Mouse (Mus musculus) intestine, postnatal 0 days (tissue): Measurements from ENCODE around the gene Nudt21. TPM values are rescaled to one million over a fixed set of nuclear protein-coding genes. Genes with fewer than 3 reads are reported as not detected.

Experiments used
- ATAC-seq: fragments of 200-750 bp; cut with Nextera tagmentation; 2 replicates; pipeline ENCODE4 v1.8.0; 2017; ENCODE audit warnings: mild to moderate bottlenecking, moderate TSS enrichment, moderate library complexity
- H3K27ac ChIP-seq: fragments of 300-500 bp; sonication (generic); 2 replicates; pipeline ENCODE4 v1.5.1; 2014; ENCODE audit warnings: mild to moderate bottlenecking, low read depth, low read length, moderate library complexity
- H3K27me3 ChIP-seq: fragments of 300-500 bp; sonication (generic); replicated peaks from 2 replicates; pipeline ENCODE4 v1.6.1; 2014; ENCODE audit warnings: low read length, mixed read lengths; ENCODE audit not compliant: control insufficient read depth, insufficient read depth
- H3K36me3 ChIP-seq: fragments of 300-500 bp; sonication (generic); 2 replicates; pipeline ENCODE4 v1.6.1; 2014; ENCODE audit warnings: mild to moderate bottlenecking, moderate library complexity; ENCODE audit not compliant: control insufficient read depth, insufficient read depth
- H3K4me1 ChIP-seq: fragments of 300-500 bp; sonication (generic); replicated peaks from 2 replicates; pipeline ENCODE4 v1.6.1; 2014; ENCODE audit warnings: antibody characterized with exemption, low read length, mixed read lengths; ENCODE audit not compliant: control insufficient read depth, insufficient read depth
- H3K4me2 ChIP-seq: fragments of 300-500 bp; sonication (generic); replicated peaks from 2 replicates; pipeline ENCODE4 v1.6.1; 2014; ENCODE audit warnings: low read depth, mild to moderate bottlenecking, moderate library complexity
- H3K4me3 ChIP-seq: fragments of 300-500 bp; sonication (generic); 2 replicates; pipeline ENCODE4 v1.5.1; 2014; ENCODE audit warnings: low read depth, low read length
- H3K9ac ChIP-seq: fragments of 300-500 bp; sonication (generic); 2 replicates; pipeline ENCODE4 v1.6.1; 2014; ENCODE audit warnings: mild to moderate bottlenecking, low read depth, low read length
- H3K9me3 ChIP-seq: fragments of 300-500 bp; sonication (generic); 2 replicates; pipeline ENCODE4 v1.6.1; 2016; ENCODE audit warnings: mixed run types; ENCODE audit not compliant: control insufficient read depth
- CTCF ChIP-seq: sonication (generic); IDR thresholded peaks from 2 replicates; pipeline ENCODE4 v1.5.1; 2016; ENCODE audit warnings: low read depth, mild to moderate bottlenecking, control low read depth, antibody characterized with exemption, moderate library complexity
- WGBS: fragments of 180-500 bp; shearing (Covaris S2); extraction: QIAGEN DNeasy Blood & Tissue Kit; methylation state at CpG from one replicate; pipeline ENCODE4 v1.1.7; 2014; 5-methylcytosine and 5-hydroxymethylcytosine counted together
- polyA plus RNA-seq: library from polyadenylated mRNA; unstranded; fragments of >200 nt; fragmentation: Nextera tagmentation; extraction: Ambion mirVana; gene quantifications from 2 replicates; pipeline ENCODE4 v1.2.1, GENCODE M21; 2015

Gene Nudt21
- polyA plus RNA-seq, 1 experiment from 2014 or later: 60.3 TPM

DNA sequence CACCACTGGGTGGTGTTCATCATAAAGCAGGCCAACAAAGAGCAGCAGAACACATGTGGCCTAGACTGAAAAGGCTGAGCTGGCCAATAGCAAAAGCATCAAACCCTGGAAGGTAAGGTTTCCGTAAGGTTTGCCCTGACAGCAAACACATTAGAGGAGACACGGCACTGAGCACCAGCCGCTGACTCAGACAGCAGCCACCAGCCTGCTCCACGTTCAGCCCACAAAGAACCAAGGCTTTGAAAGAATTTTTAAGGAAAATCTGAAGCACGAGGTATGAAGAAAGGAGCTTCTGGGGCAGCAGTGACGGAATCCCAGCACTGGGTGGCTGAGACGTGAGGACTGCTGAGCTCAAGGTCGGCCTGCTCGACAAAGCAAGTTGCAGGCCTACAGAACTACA is 32.7 kb downstream of the Nudt21 start:
- no peak for ATAC-seq
- H3K4me1 ChIP-seq: 0 out of 2 replicates have a peak, but pooled peaks cover 2% of the 10 kb centered on the region
- H3K27ac ChIP-seq: no peak overlapping the region
- no peaks in the 10 kb centered on the region for H3K9me3 ChIP-seq
- H3K36me3 ChIP-seq: peaks cover 34% of the 10 kb centered on the region
- no peak overlapping the region for H3K9ac ChIP-seq
- WGBS: 89% methylated on average over 9 of the region's 9 CpGs
- no peak for TF ChIP-seq CTCF
- H3K4me2 ChIP-seq: no peak overlapping the region
- no peak overlapping the region for H3K4me3 ChIP-seq
- no peaks in the 10 kb centered on the region for H3K27me3 ChIP-seq

DNA sequence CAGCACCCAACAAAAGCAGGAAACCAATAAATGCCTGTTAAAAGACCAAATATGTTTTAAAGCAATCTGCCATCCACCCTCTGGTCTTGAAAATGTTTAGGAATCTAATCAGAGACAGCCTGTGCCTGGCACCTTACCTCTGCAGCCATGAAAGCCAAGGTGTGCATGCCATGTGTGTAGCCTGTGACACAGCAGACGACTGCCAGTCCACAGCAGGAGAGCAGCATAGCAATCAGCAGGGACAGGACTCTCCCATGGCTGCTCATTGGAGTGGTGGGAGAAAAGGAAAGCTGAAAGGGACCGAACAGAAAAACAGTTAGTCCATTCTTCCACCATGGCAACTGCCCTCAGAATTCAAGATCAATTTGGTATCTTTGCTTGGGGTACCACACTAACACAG is 37.9 kb downstream of the Nudt21 start:
- no peak overlapping the region for H3K9ac ChIP-seq
- TF ChIP-seq CTCF: no peak
- WGBS: 89% methylated on average over 2 of the region's 2 CpGs
- no peaks in the 10 kb centered on the region for H3K4me1 ChIP-seq
- no peaks in the 10 kb centered on the region for H3K9me3 ChIP-seq
- H3K27ac ChIP-seq: no peak overlapping the region
- no peak for ATAC-seq
- no peak overlapping the region for H3K4me2 ChIP-seq
- H3K36me3 ChIP-seq: peaks cover 54% of the 10 kb centered on the region
- no peak overlapping the region for H3K4me3 ChIP-seq
- H3K27me3 ChIP-seq: no peaks in the 10 kb centered on the region

DNA sequence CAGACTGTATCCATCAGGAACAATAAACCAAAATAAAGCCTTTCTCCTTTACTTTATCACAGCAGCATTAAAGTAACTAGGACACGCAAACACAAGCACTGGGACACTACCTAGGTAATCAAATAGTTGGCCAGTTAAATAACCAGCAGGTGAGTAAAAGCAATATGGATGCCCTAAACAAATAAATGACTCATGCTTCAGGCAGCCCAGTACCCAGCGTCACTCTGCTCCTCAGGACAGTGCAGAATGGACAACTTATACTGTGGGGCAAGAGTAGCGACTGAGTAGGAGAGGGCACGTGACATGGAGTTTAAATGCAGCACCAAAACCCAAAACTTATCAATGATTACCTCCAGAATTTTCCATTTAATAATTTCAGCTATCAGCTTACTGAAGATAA is 47.1 kb downstream of the Nudt21 start:
- Histone ChIP-seq H3K27ac (no peak overlapping the region), H3K4me1 (no peaks in the 10 kb centered on the region), H3K9me3 (no peaks in the 10 kb centered on the region), H3K27me3 (no peaks in the 10 kb centered on the region), H3K4me3 (no peak overlapping the region), H3K4me2 (no peak overlapping the region), H3K36me3 (peaks cover 50% of the 10 kb centered on the region), H3K9ac (no peak overlapping the region)
- TF ChIP-seq CTCF: no peak
- 61% methylated on average over 4 of the region's 4 CpGs for WGBS
- peak; percentile 65; the same call in 1 of the 2 replicates for ATAC-seq

DNA sequence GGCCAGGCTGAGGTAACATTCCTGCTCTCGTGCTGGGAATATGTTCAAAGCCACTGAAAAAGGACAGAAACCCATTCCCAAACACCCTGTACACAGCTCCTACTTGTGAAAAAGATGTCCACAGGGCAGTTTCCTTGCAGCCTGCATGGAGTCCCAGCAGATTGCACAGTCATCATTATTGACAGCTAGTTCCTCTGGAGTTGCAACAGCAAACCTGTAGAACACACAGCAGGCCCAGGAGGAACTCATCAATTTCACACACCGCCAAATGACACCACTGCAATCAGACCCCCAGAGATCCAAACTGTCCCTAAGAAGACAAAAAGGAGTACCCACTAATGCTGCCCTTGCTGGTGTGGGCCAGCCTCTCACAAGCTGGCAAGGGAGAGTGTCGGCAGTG is 52.1 kb downstream of the Nudt21 start:
- no peak overlapping the region for H3K27ac ChIP-seq
- H3K4me1 ChIP-seq: no peaks in the 10 kb centered on the region
- no peak for TF ChIP-seq CTCF
- no peak overlapping the region for H3K4me3 ChIP-seq
- no peak overlapping the region for H3K4me2 ChIP-seq
- no peak for ATAC-seq
- 85% methylated on average over 3 of the region's 3 CpGs for WGBS
- H3K9ac ChIP-seq: no peak overlapping the region
- H3K9me3 ChIP-seq: no peaks in the 10 kb centered on the region
- H3K36me3 ChIP-seq: peaks cover 75% of the 10 kb centered on the region
- no peaks in the 10 kb centered on the region for H3K27me3 ChIP-seq

DNA sequence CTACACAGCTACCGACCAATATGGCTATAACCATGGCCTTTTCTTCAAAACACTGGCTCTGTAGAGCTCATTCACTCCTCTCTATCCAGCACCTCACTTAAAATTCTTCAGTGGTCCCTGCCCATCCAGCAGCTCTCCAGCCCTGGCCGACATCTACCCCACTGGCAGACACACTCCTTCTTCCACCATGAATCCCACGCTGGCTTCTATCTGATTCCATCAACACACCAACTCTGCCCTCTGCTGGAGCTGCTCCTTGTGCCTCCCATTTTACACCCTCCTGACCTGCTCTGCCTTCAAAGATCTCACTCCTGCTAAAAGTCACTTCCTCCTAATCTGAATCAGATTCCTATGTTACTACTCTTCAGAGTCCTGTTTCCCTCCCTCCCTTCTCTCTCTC is 53.0 kb downstream of the Nudt21 start:
- Histone ChIP-seq H3K9ac (no peak overlapping the region), H3K9me3 (no peaks in the 10 kb centered on the region), H3K4me1 (no peaks in the 10 kb centered on the region), H3K4me3 (no peak overlapping the region), H3K27me3 (no peaks in the 10 kb centered on the region), H3K36me3 (peaks cover 78% of the 10 kb centered on the region), H3K4me2 (no peak overlapping the region), H3K27ac (no peak overlapping the region)
- 83% methylated on average over 3 of the region's 3 CpGs for WGBS
- no peak for ATAC-seq
- peak; percentile 54 for TF ChIP-seq CTCF

DNA sequence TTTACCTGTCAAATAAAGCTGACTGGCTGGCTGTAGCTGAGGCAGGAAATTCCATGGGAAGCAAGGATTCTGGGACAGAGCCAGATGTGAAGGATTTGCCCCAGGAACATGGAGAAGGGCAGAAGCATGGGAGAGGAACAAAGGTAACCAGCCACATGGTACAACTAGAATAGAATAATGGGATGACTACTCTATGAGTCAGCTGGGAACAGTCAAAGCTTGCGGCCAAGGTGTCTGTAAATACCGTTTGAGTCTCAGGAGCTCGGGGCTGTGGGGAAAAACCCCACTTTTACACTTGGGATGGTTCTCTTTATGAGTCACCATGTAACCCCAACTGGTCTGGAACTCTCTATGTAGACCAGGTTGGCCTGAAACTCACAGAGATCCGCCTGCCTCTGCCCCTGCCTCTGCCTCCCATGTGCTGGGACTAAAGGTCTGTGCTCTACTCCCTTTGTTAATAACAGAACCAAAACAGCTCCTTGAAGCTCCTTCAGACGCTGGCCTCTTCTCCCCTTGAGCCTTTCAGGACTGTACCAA is 55.1 kb downstream of the Nudt21 start:
- no peaks in the 10 kb centered on the region for H3K9me3 ChIP-seq
- no peak overlapping the region for H3K27ac ChIP-seq
- H3K4me1 ChIP-seq: no peaks in the 10 kb centered on the region
- no peak overlapping the region for H3K4me3 ChIP-seq
- no peak for TF ChIP-seq CTCF
- no peak overlapping the region for H3K4me2 ChIP-seq
- peaks cover 78% of the 10 kb centered on the region for H3K36me3 ChIP-seq
- 87% methylated on average over 5 of the region's 5 CpGs for whole genome bisulfite sequencing
- H3K27me3 ChIP-seq: no peaks in the 10 kb centered on the region
- no peak overlapping the region for H3K9ac ChIP-seq
- ATAC-seq: no peak

DNA sequence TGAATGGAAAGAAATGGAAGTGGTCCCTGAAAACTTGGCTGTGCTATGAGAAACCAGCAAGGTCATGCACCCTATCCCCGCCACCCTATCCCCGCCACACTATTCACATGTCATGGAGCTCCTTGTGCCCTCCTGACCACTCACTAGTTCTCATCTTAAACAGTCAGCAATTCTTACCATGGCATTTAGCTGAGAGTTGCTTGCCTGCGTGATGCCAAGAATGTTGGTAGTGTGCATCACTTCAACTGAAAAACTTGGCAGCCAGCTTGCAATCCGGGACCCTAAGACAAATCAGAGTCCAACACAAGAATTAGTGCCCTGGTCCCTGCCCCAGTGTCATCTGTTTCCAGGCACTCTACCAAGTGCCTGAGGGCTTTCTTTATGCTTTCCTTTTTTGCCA is 56.7 kb downstream of the Nudt21 start:
- H3K9ac ChIP-seq: no peak overlapping the region
- no peak for TF ChIP-seq CTCF
- H3K27me3 ChIP-seq: no peaks in the 10 kb centered on the region
- no peaks in the 10 kb centered on the region for H3K9me3 ChIP-seq
- 95% methylated on average over 4 of the region's 4 CpGs for WGBS
- H3K27ac ChIP-seq: no peak overlapping the region
- H3K4me2 ChIP-seq: no peak overlapping the region
- no peak overlapping the region for H3K4me3 ChIP-seq
- H3K36me3 ChIP-seq: peaks cover 80% of the 10 kb centered on the region
- no peaks in the 10 kb centered on the region for H3K4me1 ChIP-seq
- no peak for ATAC-seq
